ENCODE assay signal across 19 mouse cellular contexts in genomic region chr2:129263073-129263472, GRCm38 (mm10). TPM values are rescaled to one million over a fixed set of nuclear protein-coding genes. Genes with fewer than 3 reads are reported as not detected.
A peak's percentile ranks its signal among the peaks of the same experiment; 100 is the strongest.
DNase-seq lines count a peak whose midpoint lies in the region; TF ChIP-seq lines count a peak whose summit lies in the region.
"Had no signal": no experiment of that assay in that cellular context is flagged by ENCODE, and none has a peak within 500 bp of the region (broad histone marks: within the 10 kb centered on the region; RNA-seq: fewer than 3 reads in every experiment).

No protein-coding gene starts in this region.

- H3K36me3 ChIP-seq in myocyte (ENCODE audit: control insufficient read depth, insufficient read depth) = no peaks in the 10 kb centered on the region

- TF ChIP-seq POLR2A in myocyte (IDR thresholded peaks at IDR 0.05; ENCODE audit: insufficient read length, low read depth) = no peak

- no peak overlapping the region for H3K4me3 ChIP-seq in myocyte
- H3K4me3 ChIP-seq: embryonic facial prominence, embryonic 12.5 days; forebrain, embryonic 12.5 days; heart, embryonic 10.5 days; megakaryocyte, embryonic 14.5 days had no signal

- H3K27me3 ChIP-seq in myocyte (ENCODE audit: control insufficient read depth, insufficient read depth, insufficient read length) = no peaks in the 10 kb centered on the region
- H3K27me3 ChIP-seq: embryonic facial prominence, embryonic 12.5 days had no signal

- peak; percentile 24 for DNase-seq in adrenal gland, postnatal 14 days
- DNase-seq in adrenal gland, adult 18-20 months (ENCODE audit: low spot score in 2 of 2) = no peak
- DNase-seq in right cerebral cortex, adult 18-20 months = peak; percentile 61
- no peak for DNase-seq in right cerebral cortex, postnatal 4 days
- peak; percentile 55 for DNase-seq in brain, adult 2 months (ENCODE audit: low read depth, low spot score)
- no peak for DNase-seq in lung, adult 18-20 months
- DNase-seq in cerebellum, postnatal 4 days (ENCODE audit: low spot score in 2 of 2) = no peak
- DNase-seq: cerebellum, postnatal 25 days; gastrocnemius, postnatal 10 days; heart, postnatal 36 days; kidney, adult 8-10 months; thymus, postnatal 36 days had no signal

- no peaks in the 10 kb centered on the region for H3K79me2 ChIP-seq in myocyte (ENCODE audit: control insufficient read depth, insufficient read depth)

- peak overlapping the region; percentile 67 for H3K4me2 ChIP-seq in myocyte (ENCODE audit: low read depth)
- H3K4me2 ChIP-seq: embryonic facial prominence, embryonic 12.5 days; forebrain, embryonic 12.5 days had no signal

- no peak overlapping the region for H3ac ChIP-seq in myocyte (ENCODE audit: control insufficient read depth, insufficient read length)

TF ChIP-seq in myocyte, 11 proteins besides CTCF, POLR2A, EP300 and RAD21:
- TF ChIP-seq USF1 (IDR thresholded peaks at IDR 0.05; ENCODE audit: low read depth) (no peak), MAX (IDR thresholded peaks at IDR 0.05; ENCODE audit: low read depth) (no peak), SRF (IDR thresholded peaks at IDR 0.05; ENCODE audit: control insufficient read depth, insufficient read length, low read depth) (no peak), CEBPB (IDR thresholded peaks at IDR 0.05; ENCODE audit: insufficient read depth, poor library complexity, severe bottlenecking) (no peak), MYOG (IDR thresholded peaks at IDR 0.05; ENCODE audit: control insufficient read depth in 1 of 3, insufficient read depth in 1 of 3, insufficient read length in 2 of 3, low read depth in 2 of 3) (no peak), E2F4 (IDR thresholded peaks at IDR 0.05; ENCODE audit: insufficient read depth) (no peak), TCF12 (IDR thresholded peaks at IDR 0.05; ENCODE audit: insufficient read depth, poor library complexity, severe bottlenecking) (no peak), MYOD1 (IDR thresholded peaks at IDR 0.05; ENCODE audit: control insufficient read depth in 1 of 3, insufficient read length in 2 of 3, low read depth in 2 of 3) (no peak), REST (IDR thresholded peaks at IDR 0.05; ENCODE audit: insufficient read depth, insufficient read length) (no peak), TCF3 (IDR thresholded peaks at IDR 0.05; ENCODE audit: insufficient read length, low read depth) (no peak), POLR2AphosphoS2 (IDR thresholded peaks at IDR 0.05; ENCODE audit: insufficient read length, low read depth) (no peak)

RNA-seq across cellular contexts. Expression of gene Ckap2l, which starts 33.9 kb away (rescaled TPM):
- total RNA-seq in adrenal gland, postnatal 14 days (2021) = 9.3 and 10.4 TPM in 2 replicates
- under 1 TPM; 0.64 to 0.99 TPM for total RNA-seq in adrenal gland, adult 18-20 months (2021)
- polyA plus RNA-seq in myocyte (2012; fragmentation: generic; extraction: Trizol) = 9.9 TPM

RNA-seq across cellular contexts. Expression of gene Il1a, which starts 46.7 kb away (rescaled TPM):
- total RNA-seq in adrenal gland, postnatal 14 days (2021) = 0.26 and 0.60 TPM in 2 replicates
- total RNA-seq in adrenal gland, adult 18-20 months (2021) = under 1 TPM in 1 of 2 experiments, not detected in 1; 0.29 TPM
- not detected for polyA plus RNA-seq in myocyte (2012; fragmentation: generic; extraction: Trizol)
- total RNA-seq: gastrocnemius, postnatal 10 days; heart, postnatal 36 days; hindbrain, postnatal 0 days had no signal
- polyA plus RNA-seq: G1E had no signal

Comparison
In these comparisons a context has a peak if more than half of its experiments do, and no peak if none do; other contexts are left out.
1. DNase-seq: peak in adrenal gland, postnatal 14 days (single experiment), right cerebral cortex, adult 18-20 months (single experiment) and brain, adult 2 months (single experiment); none in adrenal gland, adult 18-20 months (0 of 2), right cerebral cortex, postnatal 4 days (single experiment), lung, adult 18-20 months (0 of 2) and cerebellum, postnatal 4 days (0 of 2).